Mouse (Mus musculus) bone marrow, adult 2 months (tissue): Measurements from ENCODE around the gene Nucb2.

Experiments
- CTCF ChIP-seq: fragments of 200-500 bp; IDR thresholded peaks from 2 replicates; pipeline ENCODE4 v1.5.1; 2011; ENCODE audit warnings: low read length, control low read depth; ENCODE audit not compliant: control insufficient read depth, insufficient read depth
- POLR2A ChIP-seq: fragments of 200-500 bp; IDR thresholded peaks from 2 replicates; pipeline ENCODE4 v1.6.1; 2011; ENCODE audit warnings: low read depth, mild to moderate bottlenecking, control low read depth, low read length, borderline replicate concordance; ENCODE audit not compliant: control insufficient read depth

DNA sequence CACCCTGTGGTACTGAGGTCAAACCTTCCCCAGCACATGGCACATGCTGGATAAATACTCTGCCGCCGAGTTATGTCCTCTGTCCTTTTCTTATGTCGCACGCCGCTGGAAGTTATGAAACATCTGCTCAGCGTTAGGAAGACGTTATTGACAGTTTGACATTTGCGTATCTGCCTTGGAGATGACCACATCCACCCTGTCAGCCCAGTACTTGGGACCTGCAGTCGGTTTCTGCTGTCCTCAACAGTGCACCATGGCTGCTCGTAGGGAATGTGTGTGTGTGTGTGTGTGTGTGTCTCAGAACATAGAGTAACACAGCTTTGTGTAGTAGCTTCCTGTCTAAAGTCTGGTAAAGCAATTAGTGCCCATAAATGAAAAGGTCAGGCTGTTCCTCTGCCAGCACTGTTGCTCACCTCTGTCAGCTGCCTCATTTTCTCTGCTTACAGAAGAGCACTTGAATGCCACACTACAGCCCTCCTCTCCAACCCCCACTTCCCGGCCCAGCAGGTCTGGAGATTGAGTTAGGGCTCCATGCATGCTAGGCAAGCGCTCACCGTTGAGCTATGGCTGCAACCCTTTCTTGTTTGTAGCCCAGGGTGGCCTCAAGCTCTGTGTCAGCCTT, 11.5 kb downstream of the Nucb2 start:
- TF ChIP-seq CTCF (no peak), POLR2A (no peak)
